Mouse (Mus musculus) WW6 (cell line): ENCODE measurements at regions not wholly inside any gene's neighbourhood (a gene's known extent, or its start where the extent isn't known, plus 50 kb on each side); places are given as distances from the start of the nearest gene placed in this dataset.
"Not testable (repeated sequence)": the region's sequence is repeated elsewhere in the genome, so short reads cannot be mapped to it uniquely, and the experiment has no call there.

Experiments
- DNase-seq: peaks from one replicate; pipeline ENCODE4 v3.0.0-alpha.2; 2013; ENCODE audit warnings: low read depth, low spot score

- DNase-seq = not testable (repeated sequence)
Measured at GRCm38 (mm10) chr3:29024851-29025250, 57.0 kb upstream of the Egfem1 start.

- no peak for DNase-seq
Measured at GRCm38 (mm10) chr3:29027726-29028125, 54.1 kb upstream of the Egfem1 start.

- no peak for DNase-seq
Measured at GRCm38 (mm10) chr3:29030791-29031190, 51.0 kb upstream of the Egfem1 start.

- DNase-seq = peak; percentile 20
Measured at GRCm38 (mm10) chr3:29031811-29032210, 50.0 kb upstream of the Egfem1 start.
